In the genomic region with DNA sequence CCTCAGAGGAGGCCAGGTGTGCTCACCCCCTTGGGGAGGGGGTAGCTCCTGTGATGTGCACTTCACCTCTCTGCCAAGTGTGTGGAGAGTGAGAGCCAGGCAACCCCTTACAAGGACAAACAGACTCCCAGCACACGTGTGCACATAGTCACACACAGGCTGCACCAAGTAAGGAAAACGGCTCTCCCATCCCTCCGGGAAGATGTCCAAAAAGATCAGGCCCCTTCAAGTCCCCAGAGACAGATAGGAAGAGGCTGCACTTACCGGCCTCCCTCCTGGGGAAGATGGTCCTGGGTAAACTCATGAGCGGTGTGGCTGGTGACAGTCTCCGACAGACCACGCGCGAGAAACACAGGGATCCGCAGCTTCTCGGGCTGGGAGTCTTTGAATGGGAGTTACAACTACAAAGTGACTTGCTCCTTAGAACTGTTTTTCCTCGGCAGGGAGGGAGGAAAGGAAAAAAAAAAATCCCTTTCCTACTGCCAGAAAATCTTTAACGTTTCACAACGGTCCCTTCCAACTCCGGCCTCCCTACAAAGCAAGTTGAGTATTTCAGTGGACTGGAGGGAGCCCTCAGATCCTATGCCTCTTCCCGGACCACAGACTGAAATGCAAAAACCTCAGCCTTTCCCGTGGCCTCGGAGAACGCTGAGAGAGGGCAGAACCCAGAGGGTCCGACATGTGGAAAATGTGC, we compare ENCODE assay signal across 8 mouse cellular contexts. TPM values are rescaled to one million over a fixed set of nuclear protein-coding genes. Genes with fewer than 3 reads are reported as not detected.
DNase-seq lines count a peak whose midpoint lies in the region; ATAC-seq lines count a peak whose summit lies in the region.

Gene Il16, minus strand, starts transcription at position 314 of the 694 bp plus-strand sequence.

- ATAC-seq in hindbrain, embryonic 11.5 days (ENCODE audit: low FRiP score) = no peak
- ATAC-seq in limb, embryonic 11.5 days (ENCODE audit: insufficient number of reproducible peaks, low FRiP score, low TSS enrichment, low read depth) = no peak

- no peak within 1 kb of the TSS for H3K4me3 ChIP-seq in hindbrain, embryonic 10.5 days
- no peak within 1 kb of the TSS for H3K4me3 ChIP-seq in hindbrain, embryonic 11.5 days (ENCODE audit: low read depth, low read length)
- H3K4me3 ChIP-seq in heart, embryonic 10.5 days = peak within 1 kb of the TSS; percentile 27
- H3K4me3 ChIP-seq in limb, embryonic 11.5 days (ENCODE audit: low read depth, low read length) = peak within 1 kb of the TSS; percentile 5; the same call in 1 of the 2 replicates

- no peak within 1 kb of the TSS for H3K9ac ChIP-seq in hindbrain, embryonic 11.5 days (ENCODE audit: low read depth, low read length)
- peak within 1 kb of the TSS; percentile 23; the same call in 1 of the 2 replicates for H3K9ac ChIP-seq in limb, embryonic 11.5 days (ENCODE audit: low read length)

- no peaks in the 10 kb centered on the region for H3K36me3 ChIP-seq in hindbrain, embryonic 10.5 days
- H3K36me3 ChIP-seq in hindbrain, embryonic 11.5 days (ENCODE audit: control insufficient read depth, insufficient read depth, low read length) = no peaks in the 10 kb centered on the region
- H3K36me3 ChIP-seq in heart, embryonic 10.5 days = no peaks in the 10 kb centered on the region
- H3K36me3 ChIP-seq in limb, embryonic 11.5 days (ENCODE audit: control insufficient read depth, insufficient read depth, low read length) = no peaks in the 10 kb centered on the region

- whole genome bisulfite sequencing in hindbrain, embryonic 10.5 days = 50% methylated on average over 20 of the region's 20 CpGs
- WGBS in hindbrain, embryonic 11.5 days = 44% methylated on average over 20 of the region's 20 CpGs
- 34% methylated on average over 20 of the region's 20 CpGs for WGBS in heart, embryonic 10.5 days
- 32% methylated on average over 20 of the region's 20 CpGs for WGBS in limb, embryonic 11.5 days

- 0 out of 2 replicates have a peak within 1 kb of the TSS, but pooled peaks have one; percentile 26 for H3K27ac ChIP-seq in hindbrain, embryonic 10.5 days
- no peak within 1 kb of the TSS for H3K27ac ChIP-seq in hindbrain, embryonic 11.5 days (ENCODE audit: low read depth, low read length)
- H3K27ac ChIP-seq in heart, embryonic 10.5 days = peak within 1 kb of the TSS; percentile 49
- H3K27ac ChIP-seq in limb, embryonic 11.5 days (replicated peaks; ENCODE audit: low read depth, low read length) = peak within 1 kb of the TSS; percentile 21; the same call in 1 of the 2 replicates

- peaks cover 21% of the 10 kb centered on the region for H3K4me1 ChIP-seq in hindbrain, embryonic 10.5 days (replicated peaks)
- H3K4me1 ChIP-seq in hindbrain, embryonic 11.5 days (replicated peaks; ENCODE audit: control insufficient read depth, insufficient read depth, low read length) = no peaks in the 10 kb centered on the region
- H3K4me1 ChIP-seq in heart, embryonic 10.5 days = peaks cover 19% of the 10 kb centered on the region
- peaks cover 35% of the 10 kb centered on the region for H3K4me1 ChIP-seq in limb, embryonic 11.5 days (ENCODE audit: control insufficient read depth, insufficient read depth, low read length)

- H3K27me3 ChIP-seq in hindbrain, embryonic 10.5 days (ENCODE audit: insufficient read depth, poor library complexity, severe bottlenecking) = no peaks in the 10 kb centered on the region; the same call in 1 of the 2 replicates
- no peaks in the 10 kb centered on the region for H3K27me3 ChIP-seq in hindbrain, embryonic 11.5 days (ENCODE audit: control insufficient read depth, insufficient read depth, low read length)
- 0 out of 2 replicates have a peak, but pooled peaks cover 8% of the 10 kb centered on the region for H3K27me3 ChIP-seq in heart, embryonic 10.5 days (ENCODE audit: insufficient read depth, poor library complexity, severe bottlenecking)
- H3K27me3 ChIP-seq in limb, embryonic 11.5 days (ENCODE audit: control insufficient read depth, insufficient read depth, low read length) = no peaks in the 10 kb centered on the region

- H3K9me3 ChIP-seq in hindbrain, embryonic 10.5 days = no peaks in the 10 kb centered on the region
- no peaks in the 10 kb centered on the region for H3K9me3 ChIP-seq in hindbrain, embryonic 11.5 days (ENCODE audit: control insufficient read depth, low read length)
- H3K9me3 ChIP-seq in heart, embryonic 10.5 days = no peaks in the 10 kb centered on the region
- H3K9me3 ChIP-seq in limb, embryonic 11.5 days (ENCODE audit: control insufficient read depth, low read length) = no peaks in the 10 kb centered on the region

- no peak within 1 kb of the TSS for H3K4me2 ChIP-seq in hindbrain, embryonic 11.5 days (replicated peaks; ENCODE audit: low read depth, low read length)
- peak within 1 kb of the TSS; percentile 29 for H3K4me2 ChIP-seq in limb, embryonic 11.5 days (ENCODE audit: low read depth, severe bottlenecking)

- no peak for DNase-seq in hindbrain, embryonic 10.5 days (ENCODE audit: low spot score)
- DNase-seq in hindbrain, embryonic 11.5 days (ENCODE audit: low spot score) = no peak
- DNase-seq in NIH3T3 (ENCODE audit: low read depth) = peak; percentile 58
- DNase-seq in heart, embryonic 10.5 days (ENCODE audit: low spot score) = no peak
- DNase-seq in limb, embryonic 11.5 days (ENCODE audit: low spot score) = no peak
- no peak for DNase-seq in retina, embryonic 14.5 days (ENCODE audit: low spot score)
- DNase-seq in urinary bladder, adult 2 months (ENCODE audit: low spot score) = no peak
- DNase-seq in yolk sac, embryonic 10.5 days (ENCODE audit: low spot score) = no peak

RNA-seq across cellular contexts. Expression of gene Il16, which starts in this region (rescaled TPM):
- polyA plus RNA-seq in hindbrain, embryonic 10.5 days (2016; fragmentation: Nextera tagmentation; extraction: Ambion mirVana) = 1.1 TPM in 2 replicates
- 1.0 and 1.5 TPM in 2 replicates for polyA plus RNA-seq in hindbrain, embryonic 11.5 days (2014; fragmentation: Nextera tagmentation; extraction: Ambion mirVana)
- polyA plus RNA-seq in heart, embryonic 10.5 days (2016; fragmentation: Nextera tagmentation; extraction: Ambion mirVana) = 1.7 and 2.0 TPM in 2 replicates
- polyA plus RNA-seq in limb, embryonic 11.5 days (2014; fragmentation: Nextera tagmentation; extraction: Ambion mirVana) = 2.2 and 3.4 TPM in 2 replicates
- 6.1 and 7.9 TPM in 2 replicates for polyA plus RNA-seq in urinary bladder, adult 2 months (2012; rRNA removed)

Comparison
In these comparisons a context has a peak if more than half of its experiments do, and no peak if none do; other contexts are left out.
1. H3K4me3 ChIP-seq: peak in heart, embryonic 10.5 days (single experiment) and limb, embryonic 11.5 days (single experiment); none in hindbrain, embryonic 10.5 days (single experiment) and hindbrain, embryonic 11.5 days (single experiment).